Mouse (Mus musculus): Measurements from ENCODE around the gene Cd244a. TPM values are rescaled to one million over a fixed set of nuclear protein-coding genes. Genes with fewer than 3 reads are reported as not detected.

Cd244a gene
- 4.2 TPM for polyA plus RNA-seq (2014; fragmentation: Illumina TruSeq; extraction: RNeasy Lipid Tissue Mini Kit (QIAGEN cat#74804); ENCODE audit: low read depth, low replicate concordance)

GRCm38 (mm10) chr1:171558898-171559297 is at the start of gene Cd244a:
Cd244a (plus strand) TSS chr1:171559193.

GRCm38 (mm10) chr1:171535194-171535593 is 23.8 kb upstream of the Cd244a start, which contains the start of gene Itln1:
Itln1 (minus strand) TSS chr1:171535294.

GRCm38 (mm10) chr1:171607176-171607575 is 48.2 kb downstream of the Cd244a start, which contains the start of gene Ly9:
Ly9 (minus strand) TSS chr1:171607410.

GRCm38 (mm10) chr1:171652734-171653133 is 93.7 kb downstream of the Cd244a start, which contains the start of gene Slamf7:
Slamf7 (minus strand) TSS chr1:171653035.

Other genes starting within 250 kb of the Cd244a start
- gene Dedd, start 230.0 kb upstream of the Cd244a start, polyA plus RNA-seq (2014; fragmentation: Illumina TruSeq; extraction: RNeasy Lipid Tissue Mini Kit (QIAGEN cat#74804); ENCODE audit: low read depth, low replicate concordance), result 22.4 TPM
- gene Nit1, start 213.5 kb upstream of the Cd244a start, polyA plus RNA-seq (2014; fragmentation: Illumina TruSeq; extraction: RNeasy Lipid Tissue Mini Kit (QIAGEN cat#74804); ENCODE audit: low read depth, low replicate concordance), result 20.6 TPM
- 17.3 TPM for gene Pfdn2, start 213.5 kb upstream of the Cd244a start, polyA plus RNA-seq (2014; fragmentation: Illumina TruSeq; extraction: RNeasy Lipid Tissue Mini Kit (QIAGEN cat#74804); ENCODE audit: low read depth, low replicate concordance)
- not detected for gene Klhdc9, start 198.4 kb upstream of the Cd244a start, polyA plus RNA-seq (2014; fragmentation: Illumina TruSeq; extraction: RNeasy Lipid Tissue Mini Kit (QIAGEN cat#74804); ENCODE audit: low read depth, low replicate concordance)
- 0.60 TPM for gene Nectin4, start 189.1 kb upstream of the Cd244a start, polyA plus RNA-seq (2014; fragmentation: Illumina TruSeq; extraction: RNeasy Lipid Tissue Mini Kit (QIAGEN cat#74804); ENCODE audit: low read depth, low replicate concordance)
- gene Arhgap30, start 170.2 kb upstream of the Cd244a start, polyA plus RNA-seq (2014; fragmentation: Illumina TruSeq; extraction: RNeasy Lipid Tissue Mini Kit (QIAGEN cat#74804); ENCODE audit: low read depth, low replicate concordance), result 10.1 TPM
- gene Usf1, start 147.9 kb upstream of the Cd244a start, polyA plus RNA-seq (2014; fragmentation: Illumina TruSeq; extraction: RNeasy Lipid Tissue Mini Kit (QIAGEN cat#74804); ENCODE audit: low read depth, low replicate concordance), result 1.4 TPM
- 34.1 TPM for gene Tstd1, start 140.3 kb upstream of the Cd244a start, polyA plus RNA-seq (2014; fragmentation: Illumina TruSeq; extraction: RNeasy Lipid Tissue Mini Kit (QIAGEN cat#74804); ENCODE audit: low read depth, low replicate concordance)
- gene F11r, start 121.7 kb upstream of the Cd244a start, polyA plus RNA-seq (2014; fragmentation: Illumina TruSeq; extraction: RNeasy Lipid Tissue Mini Kit (QIAGEN cat#74804); ENCODE audit: low read depth, low replicate concordance), result 91.4 TPM
- 2.5 TPM for gene Alyref2, start 55.7 kb upstream of the Cd244a start, polyA plus RNA-seq (2014; fragmentation: Illumina TruSeq; extraction: RNeasy Lipid Tissue Mini Kit (QIAGEN cat#74804); ENCODE audit: low read depth, low replicate concordance)
- gene Itln1, start 23.9 kb upstream of the Cd244a start, polyA plus RNA-seq (2014; fragmentation: Illumina TruSeq; extraction: RNeasy Lipid Tissue Mini Kit (QIAGEN cat#74804); ENCODE audit: low read depth, low replicate concordance), result 0.41 TPM
- 3.9 TPM for gene Ly9, start 48.2 kb downstream of the Cd244a start, polyA plus RNA-seq (2014; fragmentation: Illumina TruSeq; extraction: RNeasy Lipid Tissue Mini Kit (QIAGEN cat#74804); ENCODE audit: low read depth, low replicate concordance)
- 5.3 TPM for gene Slamf7, start 93.8 kb downstream of the Cd244a start, polyA plus RNA-seq (2014; fragmentation: Illumina TruSeq; extraction: RNeasy Lipid Tissue Mini Kit (QIAGEN cat#74804); ENCODE audit: low read depth, low replicate concordance)
- 22.7 TPM for gene Cd48, start 122.8 kb downstream of the Cd244a start, polyA plus RNA-seq (2014; fragmentation: Illumina TruSeq; extraction: RNeasy Lipid Tissue Mini Kit (QIAGEN cat#74804); ENCODE audit: low read depth, low replicate concordance)
- 0.66 TPM for gene Slamf1, start 207.9 kb downstream of the Cd244a start, polyA plus RNA-seq (2014; fragmentation: Illumina TruSeq; extraction: RNeasy Lipid Tissue Mini Kit (QIAGEN cat#74804); ENCODE audit: low read depth, low replicate concordance)

Measured in sigmoid colon, adult 10 weeks (tissue).